ENCODE assay signal across 14 mouse cellular contexts in genomic region chr11:82568219-82568676, GRCm38 (mm10).
DNase-seq lines count a peak whose midpoint lies in the region; ATAC-seq and TF ChIP-seq lines count a peak whose summit lies in the region.
"Had no signal": no experiment of that assay in that cellular context is flagged by ENCODE, and none has a peak within 500 bp of the region (broad histone marks: within the 10 kb centered on the region; RNA-seq: fewer than 3 reads in every experiment).

No protein-coding gene starts in this region.

- no peaks in the 10 kb centered on the region for H3K36me3 ChIP-seq in hindbrain, embryonic 15.5 days
- H3K36me3 ChIP-seq in hindbrain, embryonic 12.5 days, result no peaks in the 10 kb centered on the region
- no peaks in the 10 kb centered on the region for H3K36me3 ChIP-seq in midbrain, embryonic 13.5 days
- H3K36me3 ChIP-seq in midbrain, embryonic 10.5 days, result no peaks in the 10 kb centered on the region
- no peaks in the 10 kb centered on the region for H3K36me3 ChIP-seq in limb, embryonic 14.5 days (ENCODE audit: control insufficient read depth, insufficient read depth, low read length)
- H3K36me3 ChIP-seq: embryonic facial prominence, embryonic 15.5 days; liver, embryonic 12.5 days had no signal

- ATAC-seq in hindbrain, embryonic 15.5 days (ENCODE audit: low FRiP score, low read depth), result peak; percentile 42; the same call in 1 of the 2 replicates
- no peak for ATAC-seq in hindbrain, embryonic 12.5 days (ENCODE audit: low FRiP score)
- 0 out of 2 replicates have a peak, but pooled peaks have one; percentile 43 for ATAC-seq in midbrain, embryonic 13.5 days
- no peak for ATAC-seq in limb, embryonic 14.5 days (ENCODE audit: low FRiP score, low read depth)
- ATAC-seq: intestine, embryonic 16.5 days; liver, embryonic 12.5 days had no signal

- TF ChIP-seq POLR2A in limb, embryonic 14.5 days (IDR thresholded peaks at IDR 0.05; ENCODE audit: borderline replicate concordance, extremely low read depth, insufficient read depth, insufficient read length), result no peak

- intact Hi-C loops in gastrocnemius, postnatal 14 days (cut with DNase I; ENCODE audit: low total_unique reads), result no loop called here

- no peaks in the 10 kb centered on the region for H3K9me3 ChIP-seq in hindbrain, embryonic 15.5 days
- no peaks in the 10 kb centered on the region for H3K9me3 ChIP-seq in hindbrain, embryonic 12.5 days (replicated peaks)
- H3K9me3 ChIP-seq in midbrain, embryonic 13.5 days, result no peaks in the 10 kb centered on the region
- H3K9me3 ChIP-seq in midbrain, embryonic 10.5 days (replicated peaks), result no peaks in the 10 kb centered on the region
- H3K9me3 ChIP-seq in limb, embryonic 14.5 days (ENCODE audit: control insufficient read depth, low read length), result no peaks in the 10 kb centered on the region
- H3K9me3 ChIP-seq: embryonic facial prominence, embryonic 15.5 days; liver, embryonic 12.5 days had no signal

- H3K27me3 ChIP-seq in hindbrain, embryonic 15.5 days, result no peaks in the 10 kb centered on the region
- H3K27me3 ChIP-seq in hindbrain, embryonic 12.5 days, result peaks cover 33% of the 10 kb centered on the region
- peaks cover 8% of the 10 kb centered on the region; the same call in 1 of the 2 replicates for H3K27me3 ChIP-seq in midbrain, embryonic 13.5 days
- H3K27me3 ChIP-seq in midbrain, embryonic 10.5 days (ENCODE audit: low read depth, poor library complexity, severe bottlenecking), result peaks cover 78% of the 10 kb centered on the region
- H3K27me3 ChIP-seq in limb, embryonic 14.5 days (ENCODE audit: control insufficient read depth, insufficient read depth, low read length), result peaks cover 4% of the 10 kb centered on the region; the same call in 1 of the 2 replicates
- H3K27me3 ChIP-seq: embryonic facial prominence, embryonic 15.5 days; liver, embryonic 12.5 days had no signal

- DNase-seq in midbrain, embryonic 10.5 days (ENCODE audit: low spot score), result no peak
- peak; percentile 37 for DNase-seq in limb, embryonic 14.5 days (ENCODE audit: low spot score)
- no peak for DNase-seq in gastrocnemius, postnatal 25 days
- no peak for DNase-seq in gastrocnemius, postnatal 14 days
- DNase-seq: adrenal gland, postnatal 36 days; cerebellum, adult 11 months; heart, postnatal 14 days; lung, postnatal 10 days had no signal

- H3K9ac ChIP-seq in hindbrain, embryonic 15.5 days, result no peak overlapping the region
- no peak overlapping the region for H3K9ac ChIP-seq in hindbrain, embryonic 12.5 days
- H3K9ac ChIP-seq in midbrain, embryonic 13.5 days (replicated peaks), result no peak overlapping the region
- no peak overlapping the region for H3K9ac ChIP-seq in limb, embryonic 14.5 days (ENCODE audit: low read depth, low read length, severe bottlenecking)
- H3K9ac ChIP-seq: embryonic facial prominence, embryonic 15.5 days; liver, embryonic 12.5 days had no signal

- peaks cover 42% of the 10 kb centered on the region for H3K4me1 ChIP-seq in hindbrain, embryonic 15.5 days (replicated peaks)
- peaks cover 24% of the 10 kb centered on the region; the same call in 1 of the 2 replicates for H3K4me1 ChIP-seq in hindbrain, embryonic 12.5 days
- H3K4me1 ChIP-seq in midbrain, embryonic 13.5 days (replicated peaks), result peaks cover 25% of the 10 kb centered on the region
- H3K4me1 ChIP-seq in midbrain, embryonic 10.5 days, result peaks cover 50% of the 10 kb centered on the region
- peaks cover 15% of the 10 kb centered on the region for H3K4me1 ChIP-seq in limb, embryonic 14.5 days (ENCODE audit: control insufficient read depth, insufficient read depth, low read length)
- H3K4me1 ChIP-seq: liver, embryonic 12.5 days had no signal

- H3K4me3 ChIP-seq in hindbrain, embryonic 15.5 days, result no peak overlapping the region
- no peak overlapping the region for H3K4me3 ChIP-seq in hindbrain, embryonic 12.5 days
- H3K4me3 ChIP-seq in midbrain, embryonic 13.5 days (replicated peaks), result no peak overlapping the region
- H3K4me3 ChIP-seq in midbrain, embryonic 10.5 days, result no peak overlapping the region
- no peak overlapping the region for H3K4me3 ChIP-seq in limb, embryonic 14.5 days (replicated peaks; ENCODE audit: low read length)
- H3K4me3 ChIP-seq: embryonic facial prominence, embryonic 15.5 days; liver, embryonic 12.5 days had no signal

- no peak overlapping the region for H3K4me2 ChIP-seq in hindbrain, embryonic 15.5 days
- H3K4me2 ChIP-seq in hindbrain, embryonic 12.5 days (replicated peaks), result no peak overlapping the region
- H3K4me2 ChIP-seq in midbrain, embryonic 13.5 days (replicated peaks), result no peak overlapping the region
- H3K4me2 ChIP-seq in limb, embryonic 14.5 days (replicated peaks; ENCODE audit: low read depth, low read length, severe bottlenecking), result no peak overlapping the region
- H3K4me2 ChIP-seq: embryonic facial prominence, embryonic 15.5 days; liver, embryonic 12.5 days had no signal

- WGBS in hindbrain, embryonic 15.5 days, result 20% methylated on average over 2 of the region's 2 CpGs
- WGBS in hindbrain, embryonic 12.5 days, result 23% methylated on average over 2 of the region's 2 CpGs
- 38% methylated on average over 2 of the region's 2 CpGs for WGBS in midbrain, embryonic 13.5 days
- 46% methylated on average over 2 of the region's 2 CpGs for WGBS in midbrain, embryonic 10.5 days
- WGBS in limb, embryonic 14.5 days, result 28% methylated on average over 2 of the region's 2 CpGs

- no peak overlapping the region for H3K27ac ChIP-seq in hindbrain, embryonic 15.5 days (replicated peaks)
- no peak overlapping the region for H3K27ac ChIP-seq in hindbrain, embryonic 12.5 days
- no peak overlapping the region for H3K27ac ChIP-seq in midbrain, embryonic 13.5 days
- H3K27ac ChIP-seq in midbrain, embryonic 10.5 days (replicated peaks), result no peak overlapping the region
- no peak overlapping the region for H3K27ac ChIP-seq in limb, embryonic 14.5 days (replicated peaks; ENCODE audit: low read depth, low read length)
- H3K27ac ChIP-seq: embryonic facial prominence, embryonic 15.5 days; liver, embryonic 12.5 days had no signal

Comparison
In these comparisons a context has a peak if more than half of its experiments do, and no peak if none do; other contexts are left out.
1. ATAC-seq: peak in hindbrain, embryonic 15.5 days (single experiment) and midbrain, embryonic 13.5 days (single experiment); none in hindbrain, embryonic 12.5 days (single experiment) and limb, embryonic 14.5 days (single experiment).